Comparison of ENCODE assay signal across 32 mouse cellular contexts in the genomic region with DNA sequence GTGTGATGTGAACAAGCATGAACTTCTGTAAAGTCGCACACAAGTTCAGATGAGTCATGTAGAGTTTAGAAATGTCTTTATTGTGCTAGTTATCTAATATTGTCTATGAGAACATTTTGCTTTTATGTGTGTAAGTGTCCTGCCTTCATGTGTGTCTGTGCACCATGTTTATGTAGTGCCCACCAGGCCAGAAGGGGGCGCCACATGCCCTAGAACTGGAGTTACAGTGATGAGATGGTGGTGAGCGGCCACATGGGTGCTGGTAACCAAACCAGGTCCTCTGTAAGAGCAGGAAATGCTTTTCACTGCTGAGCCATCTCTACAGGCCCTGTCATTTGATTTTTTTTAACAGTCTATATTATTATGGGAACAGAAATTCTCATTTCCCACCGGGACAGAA. TPM values are rescaled to one million over a fixed set of nuclear protein-coding genes. Genes with fewer than 3 reads are reported as not detected.
DNase-seq lines count a peak whose midpoint lies in the region; ATAC-seq and TF ChIP-seq lines count a peak whose summit lies in the region.
"Had no signal": no experiment of that assay in that cellular context is flagged by ENCODE, and none has a peak within 500 bp of the region (broad histone marks: within the 10 kb centered on the region; RNA-seq: fewer than 3 reads in every experiment).

No protein-coding gene starts in this region.

- intact Hi-C loops in left cerebral cortex, postnatal 4 days (cut with DNase I) = no loop called here

- no peaks in the 10 kb centered on the region for H3K36me3 ChIP-seq in intestine, postnatal 0 days (ENCODE audit: control insufficient read depth, insufficient read depth)
- H3K36me3 ChIP-seq in intestine, embryonic 15.5 days = no peaks in the 10 kb centered on the region
- no peaks in the 10 kb centered on the region for H3K36me3 ChIP-seq in liver, postnatal 0 days (replicated peaks; ENCODE audit: insufficient read depth, low read length)
- H3K36me3 ChIP-seq: embryonic facial prominence, embryonic 15.5 days; forebrain, embryonic 15.5 days; G1E; heart, embryonic 13.5 days; limb, embryonic 15.5 days; midbrain, embryonic 15.5 days; neural tube, embryonic 12.5 days had no signal

- no peak overlapping the region for H3K4me2 ChIP-seq in intestine, postnatal 0 days (replicated peaks; ENCODE audit: low read depth)
- no peak overlapping the region for H3K4me2 ChIP-seq in intestine, embryonic 15.5 days (replicated peaks)
- H3K4me2 ChIP-seq in liver, postnatal 0 days (ENCODE audit: low read depth, low read length) = no peak overlapping the region
- H3K4me2 ChIP-seq: embryonic facial prominence, embryonic 15.5 days; forebrain, embryonic 15.5 days; heart, embryonic 13.5 days; limb, embryonic 15.5 days; midbrain, embryonic 15.5 days; neural tube, embryonic 12.5 days had no signal

- no peaks in the 10 kb centered on the region for H3K4me1 ChIP-seq in intestine, postnatal 0 days (replicated peaks; ENCODE audit: control insufficient read depth, insufficient read depth, low read length)
- H3K4me1 ChIP-seq in intestine, embryonic 15.5 days (replicated peaks) = no peaks in the 10 kb centered on the region
- no peaks in the 10 kb centered on the region for H3K4me1 ChIP-seq in liver, postnatal 0 days (ENCODE audit: insufficient read depth)
- H3K4me1 ChIP-seq: embryonic facial prominence, embryonic 15.5 days; forebrain, embryonic 15.5 days; heart, embryonic 13.5 days; limb, embryonic 15.5 days; midbrain, embryonic 15.5 days; neural tube, embryonic 12.5 days had no signal

- no peaks in the 10 kb centered on the region for H3K27me3 ChIP-seq in intestine, postnatal 0 days (replicated peaks; ENCODE audit: control insufficient read depth, insufficient read depth, low read length)
- H3K27me3 ChIP-seq in intestine, embryonic 15.5 days (replicated peaks) = no peaks in the 10 kb centered on the region
- H3K27me3 ChIP-seq in liver, postnatal 0 days (ENCODE audit: insufficient read depth, low read length) = no peaks in the 10 kb centered on the region
- H3K27me3 ChIP-seq: embryonic facial prominence, embryonic 15.5 days; forebrain, embryonic 15.5 days; heart, embryonic 13.5 days; limb, embryonic 15.5 days; midbrain, embryonic 15.5 days; neural tube, embryonic 12.5 days had no signal

- H3K9ac ChIP-seq in intestine, postnatal 0 days (ENCODE audit: low read depth, low read length) = no peak overlapping the region
- no peak overlapping the region for H3K9ac ChIP-seq in intestine, embryonic 15.5 days
- H3K9ac ChIP-seq in liver, postnatal 0 days (replicated peaks) = no peak overlapping the region
- H3K9ac ChIP-seq: embryonic facial prominence, embryonic 15.5 days; forebrain, embryonic 15.5 days; heart, embryonic 13.5 days; limb, embryonic 15.5 days; midbrain, embryonic 15.5 days; neural tube, embryonic 12.5 days had no signal

- no peak overlapping the region for H3K27ac ChIP-seq in intestine, postnatal 0 days (ENCODE audit: low read depth, low read length)
- no peak overlapping the region for H3K27ac ChIP-seq in intestine, embryonic 15.5 days
- no peak overlapping the region for H3K27ac ChIP-seq in liver, postnatal 0 days (ENCODE audit: low read depth)
- H3K27ac ChIP-seq: embryonic facial prominence, embryonic 15.5 days; forebrain, embryonic 15.5 days; heart, adult 2 months; heart, embryonic 13.5 days; left cerebral cortex, adult 2 months; limb, embryonic 15.5 days; midbrain, embryonic 15.5 days; neural tube, embryonic 12.5 days had no signal

- WGBS in intestine, postnatal 0 days = 82% methylated on average over 4 of the region's 4 CpGs
- 78% methylated on average over 4 of the region's 4 CpGs for WGBS in intestine, embryonic 15.5 days
- WGBS in liver, postnatal 0 days (ENCODE audit: insufficient replicate concordance) = 81% methylated on average over 4 of the region's 4 CpGs

- TF ChIP-seq CTCF in intestine, postnatal 0 days (IDR thresholded peaks at IDR 0.05; ENCODE audit: low read depth) = peak; percentile 17; the same call in 1 of the 2 replicates
- peak; percentile 35 for TF ChIP-seq CTCF in liver, postnatal 0 days (IDR thresholded peaks at IDR 0.05; ENCODE audit: low read depth)

- no peaks in the 10 kb centered on the region for H3K9me3 ChIP-seq in intestine, postnatal 0 days (ENCODE audit: control insufficient read depth)
- H3K9me3 ChIP-seq in intestine, embryonic 15.5 days = no peaks in the 10 kb centered on the region
- H3K9me3 ChIP-seq in liver, postnatal 0 days (ENCODE audit: low read length) = no peaks in the 10 kb centered on the region
- H3K9me3 ChIP-seq: embryonic facial prominence, embryonic 15.5 days; forebrain, embryonic 15.5 days; G1E; heart, embryonic 13.5 days; limb, embryonic 15.5 days; midbrain, embryonic 15.5 days; neural tube, embryonic 12.5 days had no signal

- no peak overlapping the region for H3K4me3 ChIP-seq in intestine, postnatal 0 days (ENCODE audit: low read depth, low read length)
- H3K4me3 ChIP-seq in intestine, embryonic 15.5 days (replicated peaks) = no peak overlapping the region
- H3K4me3 ChIP-seq in liver, postnatal 0 days (ENCODE audit: low read depth, low read length) = no peak overlapping the region
- H3K4me3 ChIP-seq: embryonic facial prominence, embryonic 15.5 days; forebrain, embryonic 15.5 days; heart, adult 2 months; heart, embryonic 13.5 days; left cerebral cortex, adult 2 months; limb, embryonic 15.5 days; midbrain, embryonic 15.5 days; neural tube, embryonic 12.5 days had no signal

- DNase-seq in thymus, postnatal 4 days = peak; percentile 32
- DNase-seq in thymus, adult 18-20 months = no peak
- no peak for DNase-seq in liver, postnatal 0 days
- DNase-seq in left cerebral cortex, postnatal 4 days = no peak
- DNase-seq: adrenal gland, postnatal 25 days; cerebellum, adult 8-10 months; cerebellum, postnatal 36 days; gastrocnemius, postnatal 10 days; heart, adult 2 months; heart, postnatal 14 days; kidney, adult 8-10 months; kidney, postnatal 10 days; lung, adult 2 months; lung, postnatal 36 days; right cerebral cortex, postnatal 14 days had no signal

- ATAC-seq in intestine, postnatal 0 days = no peak
- ATAC-seq in intestine, embryonic 15.5 days = no peak
- no peak for ATAC-seq in liver, postnatal 0 days
- no peak for ATAC-seq in granulocyte monocyte progenitor cell, adult 5-6 weeks (replicated peaks; ENCODE audit: poor library complexity, severe bottlenecking)
- ATAC-seq: forebrain, embryonic 15.5 days; inflammation-experienced regulatory T-cells, adult 6 months; midbrain, embryonic 15.5 days had no signal

- no peak for TF ChIP-seq EP300 in liver, postnatal 0 days (IDR thresholded peaks at IDR 0.05; ENCODE audit: low read depth)

RNA-seq across cellular contexts. Expression of a gene that starts 8.7 kb away (rescaled TPM):
- not detected in 2 replicates for polyA plus RNA-seq in intestine, postnatal 0 days (2015; fragmentation: Nextera tagmentation; extraction: Ambion mirVana)
- polyA plus RNA-seq in intestine, embryonic 15.5 days (2015; fragmentation: Nextera tagmentation; extraction: Ambion mirVana) = not detected in 2 replicates
- polyA plus RNA-seq in liver, postnatal 0 days (2015; fragmentation: Nextera tagmentation; extraction: Ambion mirVana) = not detected in 2 replicates
- not detected in 2 replicates for total RNA-seq in granulocyte monocyte progenitor cell, adult 5-6 weeks (2014; fragmentation: Nextera tagmentation)
- total RNA-seq in granulocyte monocyte progenitor cell, adult 5-6 weeks (2017) = not detected in 2 replicates
- total RNA-seq in left cerebral cortex, postnatal 4 days (2021) = not detected
- total RNA-seq: adrenal gland, postnatal 25 days; gastrocnemius, postnatal 10 days; heart, adult 2 months; heart, postnatal 14 days; layer of hippocampus, postnatal 10 days; left cerebral cortex, adult 2 months; left cerebral cortex, postnatal 36 days; megakaryocyte-erythroid progenitor cell, adult 5-6 weeks had no signal
- polyA plus RNA-seq: embryonic facial prominence, embryonic 15.5 days; forebrain, embryonic 15.5 days; G1E; heart, adult 2 months; heart, embryonic 13.5 days; hindbrain, embryonic 11.5 days; inflammation-experienced regulatory T-cells, adult 6 months; limb, embryonic 15.5 days; lung, adult 2 months; midbrain, embryonic 15.5 days; neural tube, embryonic 12.5 days; spleen, adult 2 months had no signal

RNA-seq across cellular contexts. Expression of a gene that starts 12.0 kb away (rescaled TPM):
- polyA plus RNA-seq in intestine, postnatal 0 days (2015; fragmentation: Nextera tagmentation; extraction: Ambion mirVana) = 0.16 and 0.18 TPM in 2 replicates
- polyA plus RNA-seq in intestine, embryonic 15.5 days (2015; fragmentation: Nextera tagmentation; extraction: Ambion mirVana) = 0.40 and 0.48 TPM in 2 replicates
- polyA plus RNA-seq in liver, postnatal 0 days (2015; fragmentation: Nextera tagmentation; extraction: Ambion mirVana) = 0.06 and 0.14 TPM in 2 replicates
- not detected in 2 replicates for total RNA-seq in granulocyte monocyte progenitor cell, adult 5-6 weeks (2014; fragmentation: Nextera tagmentation)
- 0.56 TPM in 1 of 2 replicates, not detected in the other for total RNA-seq in granulocyte monocyte progenitor cell, adult 5-6 weeks (2017)
- under 1 TPM in 1 of 2 experiments, not detected in 1; 0.58 TPM for total RNA-seq in left cerebral cortex, postnatal 4 days (2021)
- total RNA-seq: adrenal gland, postnatal 25 days; G1E; gastrocnemius, postnatal 10 days; heart, adult 2 months; heart, postnatal 14 days; left cerebral cortex, adult 2 months; left cerebral cortex, postnatal 36 days; megakaryocyte-erythroid progenitor cell, adult 5-6 weeks had no signal
- polyA plus RNA-seq: G1E had no signal

RNA-seq across cellular contexts. Expression of a gene that starts 33.8 kb away (rescaled TPM):
- polyA plus RNA-seq in intestine, postnatal 0 days (2015; fragmentation: Nextera tagmentation; extraction: Ambion mirVana) = 10.3 and 11.4 TPM in 2 replicates
- 24.0 and 24.3 TPM in 2 replicates for polyA plus RNA-seq in intestine, embryonic 15.5 days (2015; fragmentation: Nextera tagmentation; extraction: Ambion mirVana)
- polyA plus RNA-seq in liver, postnatal 0 days (2015; fragmentation: Nextera tagmentation; extraction: Ambion mirVana) = 6.2 and 7.5 TPM in 2 replicates
- 8.8 and 15.1 TPM in 2 replicates for total RNA-seq in granulocyte monocyte progenitor cell, adult 5-6 weeks (2014; fragmentation: Nextera tagmentation)
- total RNA-seq in granulocyte monocyte progenitor cell, adult 5-6 weeks (2017) = 21.8 and 29.6 TPM in 2 replicates
- 10 to 100 TPM; 23.3 to 24.4 TPM for total RNA-seq in left cerebral cortex, postnatal 4 days (2021)

RNA-seq across cellular contexts. Expression of a gene that starts 35.9 kb away (rescaled TPM):
- polyA plus RNA-seq in intestine, postnatal 0 days (2015; fragmentation: Nextera tagmentation; extraction: Ambion mirVana) = 0.12 TPM in 2 replicates
- 0.16 and 0.35 TPM in 2 replicates for polyA plus RNA-seq in intestine, embryonic 15.5 days (2015; fragmentation: Nextera tagmentation; extraction: Ambion mirVana)
- polyA plus RNA-seq in liver, postnatal 0 days (2015; fragmentation: Nextera tagmentation; extraction: Ambion mirVana) = not detected in 2 replicates
- not detected in 2 replicates for total RNA-seq in granulocyte monocyte progenitor cell, adult 5-6 weeks (2014; fragmentation: Nextera tagmentation)
- total RNA-seq in granulocyte monocyte progenitor cell, adult 5-6 weeks (2017) = not detected in 2 replicates
- 1 to 10 TPM; 1.0 to 1.5 TPM for total RNA-seq in left cerebral cortex, postnatal 4 days (2021)
- total RNA-seq: adrenal gland, postnatal 25 days; gastrocnemius, postnatal 10 days; heart, adult 2 months; heart, postnatal 14 days; megakaryocyte-erythroid progenitor cell, adult 5-6 weeks had no signal
- polyA plus RNA-seq: embryonic facial prominence, embryonic 15.5 days; G1E; heart, adult 2 months; heart, embryonic 13.5 days; limb, embryonic 15.5 days; lung, adult 2 months; neural tube, embryonic 12.5 days; spleen, adult 2 months had no signal
